Mouse (Mus musculus) MEL (cell line): ENCODE results near the gene Stkld1. TPM values are rescaled to one million over a fixed set of nuclear protein-coding genes. Genes with fewer than 3 reads are reported as not detected.

Experiments
- DNase-seq: peaks from one replicate; pipeline ENCODE4 v3.0.0; 2011; ENCODE audit warnings: low read depth, low spot score
- H3K27ac ChIP-seq: 2 replicates; pipeline ENCODE4 v1.5.1; 2012; ENCODE audit warnings: low read depth, mild to moderate bottlenecking, control low read depth, low read length, moderate library complexity; ENCODE audit not compliant: control insufficient read depth
- H3K27me3 ChIP-seq, 2 experiments: fragments of 150-350 bp in 1 of 2; sonication (generic) in 1 of 2; 2 replicates each; pipeline ENCODE4 v1.6.1; 2012; ENCODE audit warnings: low read length in 2 of 2, mild to moderate bottlenecking in 2 of 2, improper control_type of control experiment in 1 of 2, moderate library complexity in 1 of 2; ENCODE audit not compliant: insufficient read depth in 2 of 2, control insufficient read depth in 1 of 2
- H3K36me3 ChIP-seq, 2 experiments: 2 replicates each; pipeline ENCODE4 v1.6.1; 2012 to 2014; ENCODE audit warnings: low read length in 2 of 2, improper control_type of control experiment in 1 of 2, inconsistent platforms in 1 of 2, mild to moderate bottlenecking in 1 of 2; ENCODE audit not compliant: insufficient read depth in 2 of 2, control insufficient read depth in 1 of 2
- H3K4me1 ChIP-seq, 2 experiments: fragments of 150-350 bp in 1 of 2; sonication (generic) in 1 of 2; 2 replicates each; pipeline ENCODE4 v1.6.1; 2012; ENCODE audit warnings: low read length in 2 of 2, improper control_type of control experiment in 1 of 2, mild to moderate bottlenecking in 1 of 2; ENCODE audit not compliant: insufficient read depth in 2 of 2, control insufficient read depth in 1 of 2
- H3K4me3 ChIP-seq, 2 experiments: fragments of 150-350 bp in 1 of 2; sonication (generic) in 1 of 2; 2 replicates each; pipeline ENCODE4 v1.5.1; 2012; ENCODE audit warnings: low read depth in 2 of 2, low read length in 2 of 2, mild to moderate bottlenecking in 2 of 2, moderate library complexity in 2 of 2, control low read depth in 1 of 2, improper control_type of control experiment in 1 of 2; ENCODE audit not compliant: control insufficient read depth in 1 of 2, insufficient read depth in 1 of 2
- H3K79me2 ChIP-seq: 2 replicates; pipeline ENCODE4 v1.6.1; 2012; ENCODE audit warnings: mild to moderate bottlenecking, low read length, moderate library complexity; ENCODE audit not compliant: control insufficient read depth, poor library complexity, insufficient read depth
- H3K9ac ChIP-seq: 2 replicates; pipeline ENCODE4 v1.6.1; 2012; ENCODE audit warnings: low read depth, mild to moderate bottlenecking, control low read depth, low read length, moderate library complexity; ENCODE audit not compliant: control insufficient read depth, poor library complexity, severe bottlenecking
- H3K9me3 ChIP-seq: fragments of 150-350 bp; sonication (generic); replicated peaks from 2 replicates; pipeline ENCODE4 v1.6.1; 2012; ENCODE audit warnings: mild to moderate bottlenecking, low read length, improper control_type of control experiment, moderate library complexity; ENCODE audit not compliant: insufficient read depth
- BHLHE40 ChIP-seq: IDR thresholded peaks from 2 replicates; pipeline ENCODE4 v1.6.1; 2012; ENCODE audit warnings: low read depth, mild to moderate bottlenecking, inconsistent platforms, low read length, improper control_type of control experiment, borderline replicate concordance
- CHD1 ChIP-seq: IDR thresholded peaks from 2 replicates; pipeline ENCODE4 v1.6.1; 2012; ENCODE audit warnings: low read depth, mild to moderate bottlenecking, inconsistent platforms, low read length, improper control_type of control experiment
- CHD2 ChIP-seq: IDR thresholded peaks from 2 replicates; pipeline ENCODE4 v1.6.1; 2011; ENCODE audit warnings: low read length, improper control_type of control experiment
- CTCF ChIP-seq, 3 experiments: IDR thresholded peaks in 2 of 3; conservative IDR thresholded peaks in 1 of 3; 2 replicates each; pipeline ENCODE4 v1.5.1; 2011 to 2012; ENCODE audit warnings: low read length in 3 of 3, low read depth in 2 of 3, mild to moderate bottlenecking in 2 of 3, improper control_type of control experiment in 1 of 3, inconsistent platforms in 1 of 3, mixed read lengths in 1 of 3, moderate library complexity in 1 of 3; ENCODE audit not compliant: control insufficient read depth in 1 of 3, insufficient read depth in 1 of 3, poor library complexity in 1 of 3, severe bottlenecking in 1 of 3
- ELF1 ChIP-seq: IDR thresholded peaks from 2 replicates; pipeline ENCODE4 v1.6.1; 2014; ENCODE audit warnings: low read depth, mild to moderate bottlenecking, inconsistent platforms, low read length, improper control_type of control experiment, moderate library complexity
- EP300 ChIP-seq, 2 experiments: IDR thresholded peaks; 2 replicates each; pipeline ENCODE4 v1.6.1; 2011; ENCODE audit warnings: improper control_type of control experiment in 2 of 2, low read length in 2 of 2, low read depth in 1 of 2, mild to moderate bottlenecking in 1 of 2
- ETS1 ChIP-seq: IDR thresholded peaks from 2 replicates; pipeline ENCODE4 v1.6.1; 2012; ENCODE audit warnings: low read depth, mild to moderate bottlenecking, inconsistent platforms, low read length, improper control_type of control experiment, moderate library complexity
- GABPA ChIP-seq: IDR thresholded peaks from 2 replicates; pipeline ENCODE4 v1.6.1; 2012; ENCODE audit warnings: low read depth, mild to moderate bottlenecking, inconsistent platforms, low read length, improper control_type of control experiment, moderate library complexity
- GATA1 ChIP-seq: IDR thresholded peaks from 2 replicates; pipeline ENCODE4 v1.6.1; 2011; ENCODE audit warnings: low read depth, low read length, improper control_type of control experiment
- HCFC1 ChIP-seq: IDR thresholded peaks from 2 replicates; pipeline ENCODE4 v1.6.1; 2012; ENCODE audit warnings: low read depth, mild to moderate bottlenecking, inconsistent platforms, low read length, improper control_type of control experiment, moderate library complexity
- JUND ChIP-seq: IDR thresholded peaks from 2 replicates; pipeline ENCODE4 v1.6.1; 2011; ENCODE audit warnings: low read depth, mild to moderate bottlenecking, improper control_type of control experiment, low read length
- KAT2A ChIP-seq: conservative IDR thresholded peaks from 2 replicates; pipeline ENCODE4 v1.6.1; 2012; ENCODE audit warnings: low read depth, low read length, improper control_type of control experiment, inconsistent platforms
- MAZ ChIP-seq: IDR thresholded peaks from 2 replicates; pipeline ENCODE4 v1.6.1; 2012; ENCODE audit warnings: low read depth, mild to moderate bottlenecking, inconsistent platforms, low read length, improper control_type of control experiment
- MEF2A ChIP-seq: IDR thresholded peaks from 2 replicates; pipeline ENCODE4 v1.6.1; 2014; ENCODE audit warnings: low read depth, mild to moderate bottlenecking, inconsistent platforms, low read length, improper control_type of control experiment; ENCODE audit not compliant: poor library complexity, insufficient replicate concordance, severe bottlenecking; ENCODE audit errors: extremely low read depth
- MXI1 ChIP-seq: IDR thresholded peaks from 2 replicates; pipeline ENCODE4 v1.6.1; 2011; ENCODE audit warnings: mild to moderate bottlenecking, low read depth, low read length, improper control_type of control experiment
- MYB ChIP-seq: IDR thresholded peaks from 2 replicates; pipeline ENCODE4 v1.6.1; 2011; ENCODE audit warnings: mild to moderate bottlenecking, low read depth, low read length, improper control_type of control experiment
- NRF1 ChIP-seq: IDR thresholded peaks from 2 replicates; pipeline ENCODE4 v1.6.1; 2014; ENCODE audit warnings: low read depth, mild to moderate bottlenecking, inconsistent platforms, low read length, improper control_type of control experiment, moderate library complexity; ENCODE audit not compliant: poor library complexity, insufficient read depth, severe bottlenecking
- POLR2A ChIP-seq, 2 experiments: IDR thresholded peaks; 2 replicates each; pipeline ENCODE4 v1.6.1; 2011 to 2012; ENCODE audit warnings: low read length in 2 of 2, mild to moderate bottlenecking in 2 of 2, control low read depth in 1 of 2, improper control_type of control experiment in 1 of 2, low read depth in 1 of 2, moderate library complexity in 1 of 2; ENCODE audit not compliant: control insufficient read depth in 1 of 2, insufficient read depth in 1 of 2, poor library complexity in 1 of 2
- POLR2AphosphoS2 ChIP-seq: IDR thresholded peaks from 2 replicates; pipeline ENCODE4 v1.6.1; 2011; ENCODE audit warnings: low read length, improper control_type of control experiment
- POLR2AphosphoS5 ChIP-seq: IDR thresholded peaks from 2 replicates; pipeline ENCODE4 v1.6.1; 2012; ENCODE audit warnings: low read depth, borderline replicate concordance, mild to moderate bottlenecking, inconsistent platforms, low read length, moderate library complexity, mixed read lengths
- RAD21 ChIP-seq: IDR thresholded peaks from 2 replicates; pipeline ENCODE4 v1.6.1; 2011; ENCODE audit warnings: mild to moderate bottlenecking, low read depth, low read length, improper control_type of control experiment
- SMC3 ChIP-seq: IDR thresholded peaks from 2 replicates; pipeline ENCODE4 v1.6.1; 2011; ENCODE audit warnings: low read depth, low read length, improper control_type of control experiment
- TBP ChIP-seq: IDR thresholded peaks from 2 replicates; pipeline ENCODE4 v1.8.0; 2011; ENCODE audit warnings: low read depth, low read length, improper control_type of control experiment
- TCF12 ChIP-seq: IDR thresholded peaks from 2 replicates; pipeline ENCODE4 v1.6.1; 2014; ENCODE audit warnings: low read depth, mild to moderate bottlenecking, inconsistent platforms, low read length, improper control_type of control experiment, moderate library complexity
- UBTF ChIP-seq: IDR thresholded peaks from 2 replicates; pipeline ENCODE4 v1.6.1; 2012; ENCODE audit warnings: low read depth, mild to moderate bottlenecking, inconsistent platforms, low read length, improper control_type of control experiment, moderate library complexity, borderline replicate concordance; ENCODE audit not compliant: insufficient read depth
- USF1 ChIP-seq: IDR thresholded peaks from 2 replicates; pipeline ENCODE4 v1.6.1; 2014; ENCODE audit warnings: low read depth, mild to moderate bottlenecking, inconsistent platforms, low read length, improper control_type of control experiment, moderate library complexity
- ZKSCAN1 ChIP-seq: IDR thresholded peaks from 2 replicates; pipeline ENCODE4 v1.6.1; 2012; ENCODE audit warnings: low read depth, mild to moderate bottlenecking, inconsistent platforms, low read length, improper control_type of control experiment, moderate library complexity
- ZMIZ1 ChIP-seq: IDR thresholded peaks from 2 replicates; pipeline ENCODE4 v1.6.1; 2012; ENCODE audit warnings: low read depth, mild to moderate bottlenecking, inconsistent platforms, low read length, improper control_type of control experiment, moderate library complexity
- ZNF384 ChIP-seq: IDR thresholded peaks from 2 replicates; pipeline ENCODE4 v1.6.1; 2012; ENCODE audit warnings: low read depth, mild to moderate bottlenecking, inconsistent platforms, low read length, improper control_type of control experiment
- polyA plus RNA-seq, 2 experiments: library from polyadenylated mRNA; stranded (reverse) in 1 of 2; unstranded in 1 of 2; fragments of >175 nt in 1 of 2; fragments of >200 nt in 1 of 2; gene quantifications; 2 replicates each; pipeline versions ENCODE4 v1.2.1 to v1.2.4; 2012; ENCODE audit warnings: low replicate concordance in 2 of 2, low read depth in 1 of 2; ENCODE audit not compliant: insufficient read length in 2 of 2, insufficient read depth in 1 of 2, missing spikeins in 1 of 2
- total RNA-seq: library from RNA; depleted of rRNA; stranded (reverse); fragments of 300-350 nt; gene quantifications from 2 replicates; pipeline ENCODE4 v1.2.3, GENCODE M21; 2012

Stkld1 gene
- total and polyA plus RNA-seq, 3 experiments, result 0.25 TPM; not detected in 2

DNA sequence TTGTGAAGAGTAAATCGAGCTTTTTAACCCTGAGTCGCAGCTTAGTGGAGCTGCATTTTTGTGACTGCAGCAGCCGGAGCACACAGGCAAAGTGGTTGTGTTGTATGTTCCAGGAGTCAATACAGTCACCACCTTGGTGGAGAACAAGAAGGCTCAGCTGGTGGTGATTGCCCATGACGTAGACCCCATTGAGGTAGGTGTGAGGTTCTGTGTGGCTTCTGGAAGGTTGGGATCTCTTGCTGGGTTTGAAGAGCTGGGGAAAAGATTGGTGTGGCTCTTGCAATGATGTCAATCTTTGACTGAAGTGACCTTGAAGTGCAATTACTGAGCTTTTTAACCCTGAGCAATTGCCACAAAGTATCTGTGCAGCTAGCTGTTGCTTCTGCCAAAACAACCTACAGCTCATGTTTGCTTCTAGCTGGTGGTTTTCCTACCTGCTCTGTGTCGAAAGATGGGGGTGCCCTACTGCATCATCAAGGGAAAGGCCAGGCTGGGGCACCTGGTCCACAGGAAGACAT lies 21.5 kb upstream of the Stkld1 start:
- Histone ChIP-seq H3K9ac (peak overlapping the region; percentile 87), H3K27ac (peak overlapping the region; percentile 71)
- no peak for TF ChIP-seq UBTF
- no peak for TF ChIP-seq GABPA
- TF ChIP-seq MEF2A, result no peak
- TF ChIP-seq POLR2A (IDR thresholded peaks at IDR 0.05; ENCODE audit: control insufficient read depth in 1 of 2, insufficient read depth in 1 of 2, low read depth in 1 of 2, low read length in 2 of 2, poor library complexity in 1 of 2), result 0 out of 4 replicates have a peak, but pooled peaks of 1 of the 2 experiments have one; percentile 12
- 0 out of 2 replicates have a peak, but pooled peaks have one; percentile 40 for TF ChIP-seq MXI1
- TF ChIP-seq ZNF384, result no peak
- TF ChIP-seq USF1, result no peak
- no peak for TF ChIP-seq POLR2AphosphoS5
- TF ChIP-seq SMC3, result no peak
- no peak for TF ChIP-seq ETS1
- no peak for TF ChIP-seq RAD21
- TF ChIP-seq CHD1, result peak; percentile 66; the same call in 1 of the 2 replicates
- no peak for TF ChIP-seq HCFC1
- no peak for TF ChIP-seq BHLHE40
- no peak for TF ChIP-seq MAZ
- TF ChIP-seq, all 39 proteins: peak for 3
- DNase-seq, result peak; percentile 43
- H3K4me3 ChIP-seq, result peak overlapping the region; percentile 44 to 78
- H3K36me3 ChIP-seq, result peaks cover 5 to 24% of the 10 kb centered on the region in 2 experiments; a peak in 3 of 4 replicates
- H3K79me2 ChIP-seq, result peaks cover 80% of the 10 kb centered on the region
- H3K27me3 ChIP-seq, result no peaks in the 10 kb centered on the region
- peaks cover 2 to 19% of the 10 kb centered on the region in 2 experiments; a peak in 3 of 4 replicates for H3K4me1 ChIP-seq
- no peaks in the 10 kb centered on the region for H3K9me3 ChIP-seq

DNA sequence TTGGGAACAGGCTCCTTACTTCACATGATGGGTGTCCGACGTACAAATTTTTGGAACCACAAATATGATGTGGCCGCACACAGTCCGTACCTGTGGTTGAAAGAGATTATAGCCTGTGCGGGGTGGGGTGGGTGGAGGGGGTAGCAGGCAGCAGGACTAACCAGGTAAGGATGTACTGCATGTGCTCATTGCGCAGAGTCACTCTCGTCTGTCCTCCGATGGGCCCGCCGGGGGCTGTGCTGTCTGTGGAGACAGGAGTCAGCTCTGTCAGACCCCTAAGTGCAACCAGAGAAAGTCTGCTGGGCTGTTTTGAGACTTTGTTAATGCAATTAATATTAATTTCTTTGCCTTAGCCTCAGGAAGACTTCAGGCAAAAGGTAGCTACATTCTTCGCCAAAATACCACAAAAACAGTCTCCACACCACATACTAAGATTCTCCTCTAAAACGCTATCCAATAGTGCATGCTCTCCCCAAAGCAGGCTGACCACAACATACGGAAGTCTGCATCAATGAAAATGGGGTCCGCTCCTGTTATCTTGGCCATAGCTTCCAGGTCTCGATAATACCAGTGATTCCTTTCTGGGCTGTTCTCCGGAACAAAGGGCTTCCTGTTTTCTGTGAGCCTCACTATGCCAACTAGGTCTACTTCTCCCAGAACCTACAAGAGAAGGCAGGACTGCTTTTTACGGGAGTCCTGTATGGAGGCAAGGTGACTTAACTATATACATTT lies 20.3 kb upstream of the Stkld1 start:
- H3K4me3 ChIP-seq, result peak overlapping the region; percentile 4 to 78; a peak in 2 of 4 replicates
- DNase-seq, result peak; percentile 85
- peak overlapping the region; percentile 54 for H3K27ac ChIP-seq
- TF ChIP-seq MYB, result no peak
- TF ChIP-seq GABPA, result no peak
- TF ChIP-seq ELF1, result peak; percentile 70
- no peak for TF ChIP-seq KAT2A
- TF ChIP-seq MAZ, result no peak
- peak in 1 of 2 experiments; percentile 41; a peak in 3 of 4 replicates for TF ChIP-seq EP300 (IDR thresholded peaks at IDR 0.05; ENCODE audit: low read depth in 1 of 2, low read length in 2 of 2)
- TF ChIP-seq POLR2AphosphoS5, result peak; percentile 74; the same call in 1 of the 2 replicates
- peak; percentile 76; the same call in 1 of the 2 replicates for TF ChIP-seq POLR2AphosphoS2
- TF ChIP-seq JUND, result no peak
- TF ChIP-seq GATA1, result peak; percentile 84
- no peak for TF ChIP-seq ZKSCAN1
- no peak for TF ChIP-seq TCF12
- TF ChIP-seq NRF1, result no peak
- TF ChIP-seq ZMIZ1, result 0 out of 2 replicates have a peak, but pooled peaks have one; percentile 16
- TF ChIP-seq CTCF (IDR thresholded peaks at IDR 0.05 in 2 of 3, conservative IDR thresholded peaks at IDR 0.05 in 1 of 3; ENCODE audit: control insufficient read depth in 1 of 3, insufficient read depth in 1 of 3, low read depth in 2 of 3, low read length in 3 of 3, poor library complexity in 1 of 3, severe bottlenecking in 1 of 3), result no peak
- no peak; the same call in 1 of the 2 replicates for TF ChIP-seq CHD2
- TF ChIP-seq TBP, result peak; percentile 61; the same call in 1 of the 2 replicates
- TF ChIP-seq SMC3, result peak; percentile 34

More for the DNA sequence above, 20.3 kb upstream of the Stkld1 start:
- peaks cover 79% of the 10 kb centered on the region for H3K79me2 ChIP-seq
- no peaks in the 10 kb centered on the region for H3K9me3 ChIP-seq
- peaks cover 5 to 21% of the 10 kb centered on the region in 2 experiments; a peak in 3 of 4 replicates for H3K36me3 ChIP-seq
- no peaks in the 10 kb centered on the region for H3K27me3 ChIP-seq
- H3K9ac ChIP-seq, result peak overlapping the region; percentile 87
- peaks cover 2 to 22% of the 10 kb centered on the region in 2 experiments; a peak in 3 of 4 replicates for H3K4me1 ChIP-seq
